8 mouse cellular contexts compared by ENCODE assay signal in the genomic region with DNA sequence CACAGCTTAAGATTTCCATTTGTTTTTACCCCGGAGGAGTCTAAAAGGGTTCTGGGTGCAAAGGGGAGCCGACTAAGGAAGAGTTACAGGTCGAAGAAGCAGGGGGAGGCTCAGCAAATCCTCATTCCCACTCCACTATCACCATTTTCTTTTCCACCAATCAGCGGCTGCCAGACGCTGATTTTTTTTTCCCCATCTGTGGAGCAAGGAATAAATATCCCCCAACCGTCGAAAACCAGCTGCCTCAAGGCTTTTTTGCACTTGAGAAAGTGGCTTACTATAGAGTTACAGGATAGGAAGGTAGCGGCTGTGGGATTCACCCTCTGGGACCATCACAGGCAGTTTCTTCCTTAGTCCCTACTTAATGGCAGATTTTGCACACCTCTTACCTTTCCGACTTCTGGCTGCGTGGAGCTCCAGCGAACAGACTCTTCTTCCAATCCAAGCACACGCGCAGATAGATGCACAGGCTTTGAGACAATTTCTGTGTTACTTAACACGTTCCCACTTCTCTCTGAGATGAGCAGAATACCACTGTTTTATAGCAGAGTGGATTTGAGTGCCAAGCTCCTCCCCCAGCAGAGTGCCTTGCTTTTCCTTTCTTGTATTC. TPM values are rescaled to one million over a fixed set of nuclear protein-coding genes. Genes with fewer than 3 reads are reported as not detected.
A peak's percentile ranks its signal among the peaks of the same experiment; 100 is the strongest.
DNase-seq lines count a peak whose midpoint lies in the region; ATAC-seq lines count a peak whose summit lies in the region.

Snca (minus strand) TSS at position 574 of the 610 bp plus-strand sequence.

- ATAC-seq in liver, embryonic 11.5 days (replicated peaks; ENCODE audit: low FRiP score), result no peak

- peak within 1 kb of the TSS; percentile 88; the same call in 1 of the 2 replicates for H3K27ac ChIP-seq in liver, embryonic 11.5 days (ENCODE audit: low read depth, low read length)

- peak within 1 kb of the TSS; percentile 82 for H3K9ac ChIP-seq in liver, embryonic 11.5 days (ENCODE audit: low read depth, low read length)

- H3K27me3 ChIP-seq in liver, embryonic 11.5 days (replicated peaks; ENCODE audit: control insufficient read depth, insufficient read depth, low read length), result no peaks in the 10 kb centered on the region

- peaks cover 9% of the 10 kb centered on the region; the same call in 1 of the 2 replicates for H3K4me1 ChIP-seq in liver, embryonic 11.5 days (replicated peaks; ENCODE audit: control insufficient read depth, insufficient read depth, low read length)

- H3K9me3 ChIP-seq in liver, embryonic 11.5 days (ENCODE audit: control insufficient read depth, low read length), result no peaks in the 10 kb centered on the region

- peak within 1 kb of the TSS; percentile 96 for H3K4me2 ChIP-seq in liver, embryonic 11.5 days

- no peaks in the 10 kb centered on the region for H3K36me3 ChIP-seq in liver, embryonic 11.5 days (ENCODE audit: control insufficient read depth, insufficient read depth, low read length)

- peak within 1 kb of the TSS; percentile 68 for H3K4me3 ChIP-seq in liver, embryonic 11.5 days (ENCODE audit: low read depth, low read length)

- DNase-seq in heart, adult 18-20 months, result no peak
- no peak for DNase-seq in heart, adult 9 months (ENCODE audit: low spot score in 2 of 2)
- peak; percentile 40 for DNase-seq in cerebellum, adult 9-11 months
- peak; percentile 36 to 46 for DNase-seq in frontal cortex, postnatal 10 days (ENCODE audit: low spot score in 2 of 2)
- peak; percentile 14 for DNase-seq in kidney, postnatal 14 days
- no peak for DNase-seq in liver, embryonic 11.5 days (ENCODE audit: low spot score)
- DNase-seq in retina, postnatal 1 day, result peak; percentile 75
- DNase-seq in thymus, postnatal 10 days (ENCODE audit: low spot score in 2 of 2), result no peak

- 4% methylated on average over 14 of the region's 14 CpGs for WGBS in liver, embryonic 11.5 days

RNA-seq across cellular contexts. Expression of gene Snca, which starts in this region (rescaled TPM):
- 10 to 100 TPM; 16.4 to 22.3 TPM for total RNA-seq in heart, adult 18-20 months (2021)
- polyA plus RNA-seq in liver, embryonic 11.5 days (2014; fragmentation: Nextera tagmentation; extraction: Ambion mirVana), result 93.8 and 102 TPM in 2 replicates

Comparison
In these comparisons a context has a peak if more than half of its experiments do, and no peak if none do; other contexts are left out.
1. DNase-seq: peak in cerebellum, adult 9-11 months (single experiment), frontal cortex, postnatal 10 days (2 of 2), kidney, postnatal 14 days (single experiment) and retina, postnatal 1 day (single experiment); none in heart, adult 18-20 months (0 of 2), heart, adult 9 months (0 of 2), liver, embryonic 11.5 days (single experiment) and thymus, postnatal 10 days (0 of 2).